Mouse (Mus musculus): ENCODE measurements at regions not wholly inside any gene's neighbourhood (a gene's known extent, or its start where the extent isn't known, plus 50 kb on each side); places are given as distances from the start of the nearest gene placed in this dataset.

DNA sequence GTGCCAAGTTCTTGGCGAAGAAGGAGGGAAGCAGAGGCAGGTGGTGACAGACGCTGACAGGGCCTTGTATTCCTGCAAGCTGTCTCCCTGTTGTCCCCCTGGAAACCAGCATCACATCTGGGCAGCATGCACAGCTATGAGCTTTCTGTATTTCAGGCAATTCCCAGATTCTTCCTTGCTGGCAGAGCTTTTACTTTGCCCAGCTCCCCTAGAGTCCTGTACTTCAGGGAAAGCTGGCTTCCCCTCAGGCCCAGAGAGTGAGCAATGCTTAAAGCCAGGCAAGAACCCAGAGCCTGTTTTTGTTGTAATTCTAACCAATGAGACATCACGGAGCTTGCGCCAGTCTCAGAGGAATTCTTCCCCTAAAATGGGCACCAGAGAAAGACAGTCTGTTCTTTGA is 238.3 kb upstream of the Gm4791 start:
- no peaks in the 10 kb centered on the region for H3K4me1 ChIP-seq

GRCm38 (mm10) chr9:46757005-46757672 is 241.4 kb upstream of the Gm4791 start:
- H3K27me3 ChIP-seq: peaks cover 3% of the 10 kb centered on the region; the same call in 1 of the 2 replicates
- H3K9me3 ChIP-seq: no peaks in the 10 kb centered on the region
- no peak overlapping the region for H3K9ac ChIP-seq
- no peak for ATAC-seq (ENCODE audit: low FRiP score)
- 64% methylated on average over 6 of the region's 6 CpGs for WGBS
- H3K4me3 ChIP-seq (replicated peaks): no peak overlapping the region
- H3K27ac ChIP-seq: no peak overlapping the region
- peaks cover 5% of the 10 kb centered on the region; the same call in 1 of the 2 replicates for H3K4me1 ChIP-seq
- no peaks in the 10 kb centered on the region for H3K36me3 ChIP-seq (replicated peaks)
- no peak overlapping the region for H3K4me2 ChIP-seq

More for the DNA sequence above, 238.3 kb upstream of the Gm4791 start:
- Histone ChIP-seq H3K36me3 (replicated peaks) (no peaks in the 10 kb centered on the region), H3K4me2 (no peak overlapping the region), H3K9me3 (no peaks in the 10 kb centered on the region), H3K27ac (no peak overlapping the region), H3K27me3 (no peaks in the 10 kb centered on the region), H3K9ac (no peak overlapping the region), H3K4me3 (replicated peaks) (no peak overlapping the region)
- no peak for ATAC-seq (ENCODE audit: low FRiP score)
- 89% methylated on average over 4 of the region's 4 CpGs for WGBS

GRCm38 (mm10) chr9:46751981-46752380 is 246.6 kb upstream of the Gm4791 start:
- 52% methylated on average over 5 of the region's 5 CpGs for whole genome bisulfite sequencing
- Histone ChIP-seq H3K36me3 (replicated peaks) (no peaks in the 10 kb centered on the region), H3K4me3 (replicated peaks) (no peak overlapping the region), H3K27me3 (peaks cover 6% of the 10 kb centered on the region; the same call in 1 of the 2 replicates), H3K4me1 (peaks cover 11% of the 10 kb centered on the region), H3K9ac (no peak overlapping the region), H3K27ac (no peak overlapping the region), H3K4me2 (no peak overlapping the region), H3K9me3 (no peaks in the 10 kb centered on the region)
- ATAC-seq (ENCODE audit: low FRiP score): no peak

GRCm38 (mm10) chr9:46749441-46749840 is 249.1 kb upstream of the Gm4791 start:
- WGBS: 74% methylated on average over 6 of the region's 6 CpGs
- Histone ChIP-seq H3K4me1 (peaks cover 22% of the 10 kb centered on the region), H3K27ac (no peak overlapping the region), H3K4me3 (replicated peaks) (no peak overlapping the region), H3K9ac (no peak overlapping the region), H3K4me2 (no peak overlapping the region), H3K36me3 (replicated peaks) (no peaks in the 10 kb centered on the region), H3K27me3 (peaks cover 6% of the 10 kb centered on the region; the same call in 1 of the 2 replicates), H3K9me3 (no peaks in the 10 kb centered on the region)
- ATAC-seq (ENCODE audit: low FRiP score): no peak

DNA sequence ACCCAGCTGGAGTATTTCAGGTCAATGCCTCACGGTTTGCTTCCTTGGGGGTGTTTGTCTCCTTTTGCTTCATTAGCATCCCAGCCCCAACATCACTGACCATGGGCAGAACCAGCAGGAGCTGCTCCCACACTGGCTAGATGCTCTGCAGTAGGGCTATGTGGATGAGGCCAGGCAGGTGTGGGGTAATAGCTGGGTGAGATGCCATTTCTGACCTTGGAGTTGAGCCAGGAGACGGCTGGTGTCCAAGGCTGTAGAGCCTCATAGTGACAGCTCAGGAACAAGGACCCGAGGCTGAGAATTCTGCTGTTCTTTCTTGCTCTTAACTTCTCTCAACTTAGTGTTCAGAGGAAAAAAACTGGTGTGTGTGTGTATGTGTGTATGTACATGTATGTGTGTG is 252.3 kb upstream of the Gm4791 start:
- no peaks in the 10 kb centered on the region for H3K9me3 ChIP-seq

GRCm38 (mm10) chr9:46740496-46740895 is 258.0 kb upstream of the Gm4791 start:
- no peak for ATAC-seq (ENCODE audit: low FRiP score)
- no peak overlapping the region for H3K9ac ChIP-seq
- H3K9me3 ChIP-seq: no peaks in the 10 kb centered on the region
- H3K36me3 ChIP-seq (replicated peaks): no peaks in the 10 kb centered on the region
- H3K27me3 ChIP-seq: peaks cover 17% of the 10 kb centered on the region; the same call in 1 of the 2 replicates
- H3K4me1 ChIP-seq: peaks cover 26% of the 10 kb centered on the region
- WGBS: 83% methylated on average over 4 of the region's 4 CpGs
- no peak overlapping the region for H3K4me2 ChIP-seq
- H3K4me3 ChIP-seq (replicated peaks): no peak overlapping the region
- no peak overlapping the region for H3K27ac ChIP-seq

More for the DNA sequence above, 252.3 kb upstream of the Gm4791 start:
- H3K4me2 ChIP-seq: no peak overlapping the region
- H3K4me3 ChIP-seq (replicated peaks): no peak overlapping the region
- H3K4me1 ChIP-seq: peaks cover 11% of the 10 kb centered on the region; the same call in 1 of the 2 replicates
- 84% methylated on average over 3 of the region's 3 CpGs for WGBS
- no peak overlapping the region for H3K27ac ChIP-seq
- H3K9ac ChIP-seq: no peak overlapping the region
- ATAC-seq (ENCODE audit: low FRiP score): no peak
- 0 out of 2 replicates have a peak, but pooled peaks cover 3% of the 10 kb centered on the region for H3K27me3 ChIP-seq
- no peaks in the 10 kb centered on the region for H3K36me3 ChIP-seq (replicated peaks)

DNA sequence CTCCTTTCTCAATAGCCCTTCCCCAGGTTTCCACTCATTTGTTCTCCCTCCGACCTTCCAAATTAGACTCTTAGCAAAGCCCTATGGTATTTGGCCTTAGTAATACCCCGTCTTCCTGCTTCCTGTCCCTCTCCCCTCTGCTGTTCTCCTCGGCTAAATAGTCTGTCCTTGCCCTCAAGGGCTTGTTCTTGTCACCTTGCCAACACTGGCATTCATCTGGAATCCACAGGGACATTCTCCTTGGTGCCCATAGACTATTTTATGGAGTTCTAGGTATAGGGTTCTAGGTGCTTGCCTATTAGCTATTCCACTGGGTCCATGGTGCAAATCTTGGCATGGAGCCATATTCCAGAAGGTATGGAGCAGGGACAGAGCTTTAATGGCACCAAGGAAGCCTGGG is 259.2 kb upstream of the Gm4791 start:
- H3K4me1 ChIP-seq: peaks cover 23% of the 10 kb centered on the region
- ATAC-seq (ENCODE audit: low FRiP score): no peak
- no peaks in the 10 kb centered on the region for H3K36me3 ChIP-seq (replicated peaks)
- no peak overlapping the region for H3K9ac ChIP-seq
- no peaks in the 10 kb centered on the region for H3K9me3 ChIP-seq
- peaks cover 21% of the 10 kb centered on the region; the same call in 1 of the 2 replicates for H3K27me3 ChIP-seq
- WGBS: 76% methylated on average over 3 of the region's 3 CpGs
- H3K27ac ChIP-seq: no peak overlapping the region
- no peak overlapping the region for H3K4me3 ChIP-seq (replicated peaks)
- no peak overlapping the region for H3K4me2 ChIP-seq

- WGBS: 57% methylated on average over 3 of the region's 3 CpGs
- Histone ChIP-seq H3K9ac (no peak overlapping the region), H3K4me1 (peaks cover 23% of the 10 kb centered on the region), H3K27me3 (peaks cover 25% of the 10 kb centered on the region; the same call in 1 of the 2 replicates), H3K27ac (no peak overlapping the region), H3K4me3 (replicated peaks) (no peak overlapping the region), H3K9me3 (no peaks in the 10 kb centered on the region), H3K36me3 (replicated peaks) (no peaks in the 10 kb centered on the region), H3K4me2 (no peak overlapping the region)
- no peak for ATAC-seq (ENCODE audit: low FRiP score)
Measured at GRCm38 (mm10) chr9:46738634-46739033, 259.9 kb upstream of the Gm4791 start.

DNA sequence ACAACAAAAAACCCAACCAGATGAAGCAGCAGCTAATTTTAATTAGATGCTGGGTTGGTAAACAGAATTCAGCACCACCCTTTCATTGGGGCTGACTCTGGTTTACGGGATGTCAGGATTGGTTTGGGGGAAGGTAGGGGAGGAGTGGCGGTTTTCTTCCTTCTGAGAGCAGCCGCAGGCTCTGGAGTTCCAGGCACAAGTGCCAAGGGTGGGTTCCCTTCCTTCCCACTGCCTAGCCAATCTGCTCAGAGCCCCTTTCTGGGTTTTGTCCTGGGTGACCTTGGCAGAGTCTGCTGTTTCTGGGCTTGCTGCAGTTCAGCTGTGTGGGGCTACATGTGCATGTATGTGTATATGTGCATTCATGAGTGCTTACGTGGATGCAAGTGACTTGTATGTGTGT is 260.5 kb upstream of the Gm4791 start:
- Histone ChIP-seq H3K27ac (no peak overlapping the region), H3K4me1 (peaks cover 23% of the 10 kb centered on the region), H3K4me3 (replicated peaks) (no peak overlapping the region), H3K27me3 (peaks cover 25% of the 10 kb centered on the region; the same call in 1 of the 2 replicates), H3K4me2 (no peak overlapping the region), H3K9me3 (no peaks in the 10 kb centered on the region), H3K9ac (no peak overlapping the region), H3K36me3 (replicated peaks) (no peaks in the 10 kb centered on the region)
- WGBS: 56% methylated on average over 4 of the region's 4 CpGs
- no peak for ATAC-seq (ENCODE audit: low FRiP score)

GRCm38 (mm10) chr9:46737446-46737845 is 261.1 kb upstream of the Gm4791 start:
- Histone ChIP-seq H3K9ac (no peak overlapping the region), H3K27me3 (peaks cover 25% of the 10 kb centered on the region; the same call in 1 of the 2 replicates), H3K4me1 (peaks cover 23% of the 10 kb centered on the region), H3K27ac (no peak overlapping the region), H3K36me3 (replicated peaks) (no peaks in the 10 kb centered on the region), H3K9me3 (no peaks in the 10 kb centered on the region), H3K4me2 (no peak overlapping the region), H3K4me3 (replicated peaks) (no peak overlapping the region)
- no peak for ATAC-seq (ENCODE audit: low FRiP score)
- WGBS: 42% methylated on average over 3 of the region's 3 CpGs

DNA sequence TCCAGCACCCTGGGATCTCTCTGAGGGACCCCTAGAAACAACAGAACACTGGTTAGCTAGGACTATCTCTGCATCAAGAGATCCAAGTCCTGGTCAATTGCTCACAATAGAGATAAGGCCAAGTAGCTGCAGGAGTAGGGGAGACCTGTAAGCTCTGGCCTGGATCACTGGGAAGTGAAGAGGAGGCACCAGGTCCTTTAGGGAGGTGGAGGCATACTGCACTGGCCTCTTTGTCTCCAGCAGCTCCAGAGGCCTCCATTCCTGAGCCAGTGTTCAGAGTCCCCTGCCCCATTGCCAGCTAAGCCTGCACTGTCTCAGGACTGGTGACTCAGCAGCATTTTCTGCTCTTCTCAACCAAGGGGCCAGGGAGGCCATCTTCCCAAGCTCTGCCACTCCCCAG is 262.3 kb upstream of the Gm4791 start:
- H3K9ac ChIP-seq: no peak overlapping the region
- peaks cover 23% of the 10 kb centered on the region for H3K4me1 ChIP-seq
- H3K27ac ChIP-seq: no peak overlapping the region
- H3K9me3 ChIP-seq: no peaks in the 10 kb centered on the region
- no peak overlapping the region for H3K4me2 ChIP-seq
- no peak overlapping the region for H3K4me3 ChIP-seq (replicated peaks)
- no peaks in the 10 kb centered on the region for H3K36me3 ChIP-seq (replicated peaks)
- ATAC-seq (ENCODE audit: low FRiP score): no peak
- H3K27me3 ChIP-seq: peaks cover 25% of the 10 kb centered on the region; the same call in 1 of the 2 replicates

GRCm38 (mm10) chr9:46735664-46736067 is 262.9 kb upstream of the Gm4791 start:
- ATAC-seq (ENCODE audit: low FRiP score): peak; percentile 58
- 4% methylated on average over 4 of the region's 4 CpGs for WGBS
- Histone ChIP-seq H3K9me3 (no peaks in the 10 kb centered on the region), H3K36me3 (replicated peaks) (no peaks in the 10 kb centered on the region), H3K9ac (no peak overlapping the region), H3K27ac (no peak overlapping the region), H3K27me3 (peaks cover 25% of the 10 kb centered on the region; the same call in 1 of the 2 replicates), H3K4me1 (peaks cover 23% of the 10 kb centered on the region), H3K4me2 (no peak overlapping the region), H3K4me3 (replicated peaks) (no peak overlapping the region)

- no peak overlapping the region for H3K4me3 ChIP-seq (replicated peaks)
- peaks cover 7% of the 10 kb centered on the region for H3K4me1 ChIP-seq
- no peak overlapping the region for H3K9ac ChIP-seq
- no peaks in the 10 kb centered on the region for H3K27me3 ChIP-seq
- no peaks in the 10 kb centered on the region for H3K36me3 ChIP-seq (replicated peaks)
- 24% methylated on average over 5 of the region's 5 CpGs for WGBS
- no peak overlapping the region for H3K4me2 ChIP-seq
- no peak for ATAC-seq (ENCODE audit: low FRiP score)
- H3K9me3 ChIP-seq: no peaks in the 10 kb centered on the region
- H3K27ac ChIP-seq: no peak overlapping the region
Measured at GRCm38 (mm10) chr9:46728465-46728864, 270.1 kb upstream of the Gm4791 start.

Data from forebrain, embryonic 12.5 days (tissue).